Mouse (Mus musculus) ovary, postnatal 10 days (tissue): ENCODE measurements at regions not wholly inside any gene's neighbourhood (a gene's known extent, or its start where the extent isn't known, plus 50 kb on each side); places are given as distances from the start of the nearest gene placed in this dataset.

Source experiments
- DNase-seq: peaks from one replicate; pipeline ENCODE4 v3.0.0; 2022; ENCODE audit warnings: low spot score

DNA sequence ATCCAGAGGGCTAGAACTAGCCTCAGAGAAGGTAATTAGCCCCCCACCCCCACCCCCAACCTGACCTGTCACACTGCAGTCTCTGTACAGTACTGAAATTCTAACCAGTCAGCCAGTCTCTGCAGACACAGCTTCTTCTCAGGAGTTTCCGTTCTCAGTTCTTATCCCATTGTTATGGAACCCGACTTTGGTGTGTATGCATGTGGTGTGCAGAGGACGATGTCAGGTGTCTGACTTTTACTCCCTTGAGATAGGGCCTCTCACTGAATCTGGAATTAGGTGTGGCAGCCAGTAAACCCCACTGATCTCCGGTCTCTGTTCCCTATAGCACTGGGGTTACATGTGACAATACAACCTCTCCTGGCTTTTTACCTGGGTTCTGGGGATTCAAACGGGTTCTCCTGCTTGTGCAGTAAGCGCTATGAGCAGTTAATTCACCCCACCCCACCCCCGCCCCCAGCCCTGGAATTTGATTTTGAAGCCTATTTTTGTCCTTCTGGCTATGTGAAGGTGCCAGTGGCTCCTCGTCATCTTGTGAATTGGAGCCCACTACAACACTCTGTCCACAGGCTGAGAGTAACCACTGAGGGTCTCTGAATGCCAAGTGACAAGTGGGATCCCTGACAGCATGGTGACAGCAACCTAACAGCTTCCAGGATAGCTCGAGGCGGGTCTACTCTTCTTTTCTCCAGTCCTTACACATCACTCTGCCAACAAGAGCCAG lies 429.4 kb downstream of the Fut8 start:
- no peak for DNase-seq

GRCm38 (mm10) chr12:77667875-77668204 lies 429.9 kb downstream of the Fut8 start:
- peak; percentile 35 for DNase-seq

- no peak for DNase-seq
Measured at GRCm38 (mm10) chr12:77670531-77670930, 432.6 kb downstream of the Fut8 start.

DNA sequence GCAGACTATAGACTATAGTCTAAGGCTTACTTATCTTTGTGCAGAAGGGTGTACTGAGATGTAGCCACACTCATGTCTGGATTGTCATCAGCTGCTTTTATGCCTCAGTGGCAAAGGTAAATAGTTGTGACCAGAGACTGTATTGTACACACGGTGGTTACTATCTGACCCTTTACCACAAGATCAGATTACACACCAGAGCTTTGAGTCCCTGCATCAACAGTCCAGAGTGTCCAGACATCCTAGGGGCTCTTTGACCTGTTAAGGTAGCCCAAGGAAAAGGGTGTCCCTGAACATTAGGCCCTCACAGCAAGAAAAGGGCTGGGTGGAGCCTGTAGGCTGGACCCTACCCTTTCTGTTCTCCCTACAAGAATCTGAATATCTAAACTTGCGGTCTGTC lies 436.4 kb downstream of the Fut8 start:
- no peak for DNase-seq

- DNase-seq, result no peak
Measured at GRCm38 (mm10) chr12:77674755-77675154, 436.8 kb downstream of the Fut8 start.

GRCm38 (mm10) chr12:77678040-77678439 lies 440.1 kb downstream of the Fut8 start:
- no peak for DNase-seq

DNA sequence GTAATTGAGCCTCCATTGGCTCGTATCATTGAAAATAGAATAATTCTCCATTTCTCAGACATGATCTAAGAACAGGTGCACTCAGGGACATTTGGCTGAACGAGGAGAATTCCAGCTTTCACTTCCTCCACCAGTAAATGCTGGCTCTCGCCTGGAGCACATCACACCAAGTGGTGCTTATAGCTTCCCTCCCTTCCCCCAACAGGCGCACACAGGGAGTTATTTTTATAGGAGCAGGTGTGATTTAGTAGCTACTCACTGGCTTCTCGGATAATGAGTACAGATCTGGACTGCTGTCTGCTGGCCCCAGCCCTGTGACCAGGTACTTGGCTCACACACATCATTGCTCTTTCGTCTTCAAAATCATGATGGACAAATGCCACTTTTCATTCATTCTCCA lies 456.2 kb downstream of the Fut8 start:
- DNase-seq, result no peak

- no peak for DNase-seq
Measured at GRCm38 (mm10) chr12:77696039-77696631, 458.2 kb downstream of the Fut8 start.

GRCm38 (mm10) chr12:77696662-77697061 lies 458.7 kb downstream of the Fut8 start:
- DNase-seq, result no peak

- DNase-seq, result no peak
Measured at GRCm38 (mm10) chr12:77698088-77698487, 460.2 kb downstream of the Fut8 start.

- no peak for DNase-seq
Measured at GRCm38 (mm10) chr12:77699896-77700605, 462.1 kb downstream of the Fut8 start.

GRCm38 (mm10) chr12:77715506-77715905 lies 477.6 kb downstream of the Fut8 start:
- no peak for DNase-seq

DNA sequence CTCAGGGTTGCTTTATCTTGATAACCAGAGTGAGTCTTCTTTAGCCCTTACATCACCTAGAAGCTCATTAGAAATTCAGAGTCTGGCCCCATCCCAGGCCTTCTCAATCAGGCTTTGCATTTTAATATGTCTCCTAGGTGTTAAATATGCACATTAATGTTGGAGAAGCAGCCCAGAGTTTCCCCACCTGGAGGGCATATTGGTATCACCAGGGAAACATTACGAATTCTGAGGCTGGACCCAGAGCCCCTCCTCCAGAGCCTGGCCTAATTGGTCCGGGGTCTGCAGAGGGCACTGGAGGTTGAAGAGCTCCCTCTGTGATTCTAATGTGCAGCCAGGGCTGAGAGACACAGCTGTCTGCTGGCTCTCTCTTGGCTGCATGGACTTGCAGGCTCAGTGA lies 478.1 kb downstream of the Fut8 start:
- no peak for DNase-seq

- no peak for DNase-seq
Measured at GRCm38 (mm10) chr12:77727766-77728165, 466.3 kb upstream of the Gm6657 start.

DNA sequence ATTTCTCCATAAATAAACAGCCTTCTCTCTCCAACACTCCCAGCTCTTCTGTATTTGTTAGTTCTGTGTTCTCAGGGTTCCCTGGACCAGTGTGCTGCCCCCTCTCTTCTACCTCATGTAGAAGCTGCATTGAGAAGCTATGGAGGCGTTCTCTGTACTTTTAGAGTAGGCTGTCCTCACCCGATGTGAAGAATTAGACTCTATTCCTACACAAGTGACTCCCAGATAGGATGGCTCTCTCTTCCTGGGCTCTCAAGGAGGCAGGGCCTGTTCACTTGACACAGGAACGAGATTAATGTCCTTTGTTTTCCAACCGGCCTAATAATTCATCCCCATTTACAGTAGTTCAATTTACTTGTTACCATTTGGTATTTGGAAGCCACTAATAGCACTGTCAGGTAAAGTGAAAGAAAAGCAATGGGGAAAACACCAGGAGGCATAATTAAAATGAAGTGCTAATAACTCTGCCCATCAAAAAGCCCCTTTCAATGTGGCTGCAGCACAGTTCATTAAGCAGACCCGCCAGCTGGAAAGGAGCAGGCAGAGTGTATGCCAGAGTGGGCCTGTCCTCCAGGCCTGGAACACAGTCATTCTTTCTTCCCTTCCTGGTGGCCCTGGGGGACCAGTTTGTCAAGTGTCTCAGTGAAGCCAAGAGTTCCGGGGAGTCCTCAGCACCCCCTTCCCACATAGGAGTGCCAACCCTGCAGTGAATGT lies 454.8 kb upstream of the Gm6657 start:
- DNase-seq, result no peak

DNA sequence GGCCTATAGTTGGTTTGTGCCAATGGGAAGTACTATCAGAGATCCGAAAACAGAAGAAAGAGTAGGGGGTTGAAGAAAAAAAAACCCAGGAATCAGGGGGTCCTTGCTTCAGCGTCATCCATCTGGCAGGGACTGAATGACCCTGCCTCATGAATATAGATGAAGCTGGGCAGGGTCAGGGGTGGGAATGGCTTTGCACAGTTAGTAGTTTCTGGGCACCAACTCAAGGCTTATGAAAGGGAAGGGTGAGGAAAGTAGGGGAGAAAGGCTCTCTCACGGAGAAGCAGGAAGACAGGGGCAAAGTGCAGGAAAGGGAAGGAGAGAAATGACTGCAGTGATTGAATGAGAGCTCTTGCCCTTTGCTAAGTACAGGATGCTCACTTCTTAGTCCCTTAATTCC lies 451.3 kb upstream of the Gm6657 start:
- no peak for DNase-seq

DNA sequence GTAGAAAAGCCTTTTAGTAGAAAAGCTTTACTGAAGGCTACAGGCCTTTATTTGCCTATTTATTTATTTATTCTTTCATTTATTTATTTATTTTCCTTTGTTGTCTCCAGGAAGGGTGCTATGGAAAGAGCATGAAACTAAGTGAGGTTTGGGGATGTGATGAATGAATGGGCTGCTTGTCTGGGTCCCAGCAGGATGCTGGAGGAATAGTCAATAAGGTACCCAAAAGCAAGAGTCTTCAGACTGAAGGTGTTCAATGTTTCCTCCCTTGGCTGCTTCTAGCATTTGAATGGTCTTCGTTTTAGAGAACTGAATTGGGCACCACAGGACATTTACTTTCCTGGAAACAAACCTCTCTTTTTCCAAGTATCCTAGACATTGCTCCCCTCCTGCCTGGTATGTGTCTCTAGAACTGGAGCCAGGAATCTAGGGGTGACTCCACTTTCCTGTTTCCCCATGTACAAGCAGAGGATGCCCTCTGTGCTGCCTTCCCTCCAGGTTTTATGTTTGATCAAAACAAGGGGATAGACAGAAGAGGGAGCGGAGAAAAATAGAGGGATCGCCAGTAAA lies 444.5 kb upstream of the Gm6657 start:
- no peak for DNase-seq

- DNase-seq, result no peak
Measured at GRCm38 (mm10) chr12:77752181-77752580, 441.9 kb upstream of the Gm6657 start.

- no peak for DNase-seq
Measured at GRCm38 (mm10) chr12:77756021-77756420, 438.0 kb upstream of the Gm6657 start.

- no peak for DNase-seq
Measured at GRCm38 (mm10) chr12:77760976-77761375, 433.1 kb upstream of the Gm6657 start.

GRCm38 (mm10) chr12:77776011-77776546 lies 418.0 kb upstream of the Gm6657 start:
- no peak for DNase-seq

- DNase-seq, result no peak
Measured at GRCm38 (mm10) chr12:77776755-77777154, 417.3 kb upstream of the Gm6657 start.
